Mouse (Mus musculus) urinary bladder, postnatal 36 days (tissue): Measurements from ENCODE around the gene Olfr934.

Experiments used
- DNase-seq, 2 experiments: peaks; one replicate each; pipeline ENCODE4 v3.0.0; 2022; ENCODE audit warnings: low spot score in 2 of 2, mixed read lengths in 1 of 2

Gene Olfr934

DNA sequence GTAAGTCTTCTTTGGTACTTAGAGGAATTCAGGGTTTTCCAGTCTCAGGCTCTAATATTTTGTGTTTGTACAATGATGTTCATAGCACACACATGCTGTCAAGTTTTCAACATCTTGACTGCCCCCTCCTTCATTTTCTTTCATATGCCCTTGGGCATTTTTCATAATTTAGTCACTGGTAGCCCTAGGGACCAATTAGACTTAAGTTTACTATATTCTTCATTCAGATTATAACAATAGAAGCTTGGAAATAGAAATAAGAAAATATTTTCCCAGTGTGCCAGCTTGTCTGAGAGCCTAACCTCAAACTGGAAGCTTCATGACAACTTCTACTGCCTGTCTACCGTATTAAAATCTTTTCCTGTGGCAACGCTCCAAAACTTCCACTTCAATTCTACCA, at the start of gene Olfr934:
Gene Olfr934, minus strand, starts transcription at position 101 of the 400 bp plus-strand sequence.
- no peak for DNase-seq

GRCm38 (mm10) chr9:39023277-39023676, 35.2 kb upstream of the Olfr934 start, which contains the start of gene Olfr146:
Gene Olfr146, minus strand, starts transcription at chr9:39023377.
- no peak for DNase-seq

- DNase-seq = no peak
Observed at GRCm38 (mm10) chr9:38999583-38999982, 11.5 kb upstream of the Olfr934 start, which contains the start of gene Olfr935. Gene Olfr935, minus strand, starts transcription at chr9:38999683.

GRCm38 (mm10) chr9:38972013-38972412, 16.1 kb downstream of the Olfr934 start, which contains the start of gene Olfr933:
Gene Olfr933, plus strand, starts transcription at chr9:38972313.
- no peak for DNase-seq

- DNase-seq = no peak
Observed at GRCm38 (mm10) chr9:38954124-38954416, 34.0 kb downstream of the Olfr934 start.

GRCm38 (mm10) chr9:38953401-38954123, 34.6 kb downstream of the Olfr934 start:
- no peak for DNase-seq
